Mouse (Mus musculus) embryonic facial prominence, embryonic 14.5 days (tissue): ENCODE results near the gene Gfy. TPM values are rescaled to one million over a fixed set of nuclear protein-coding genes. Genes with fewer than 3 reads are reported as not detected.
"Not testable (repeated sequence)": the region's sequence is repeated elsewhere in the genome, so short reads cannot be mapped to it uniquely, and the experiment has no call there.

Experiments used
- ATAC-seq: fragments of 200-750 bp; cut with Nextera tagmentation; 2 replicates; pipeline ENCODE4 v1.8.0; 2017; ENCODE audit warnings: low read depth, moderate number of reproducible peaks, moderate TSS enrichment
- DNase-seq: peaks from one replicate; pipeline ENCODE4 v3.0.0-alpha.2; 2015; ENCODE audit warnings: low spot score
- H3K27ac ChIP-seq: fragments of 300-500 bp; sonication (generic); replicated peaks from 2 replicates; pipeline ENCODE4 v1.5.1; 2014; ENCODE audit warnings: low read depth, mild to moderate bottlenecking, low read length, moderate library complexity
- H3K27me3 ChIP-seq: fragments of 300-500 bp; sonication (generic); replicated peaks from 2 replicates; pipeline ENCODE4 v1.6.1; 2014; ENCODE audit warnings: low read length; ENCODE audit not compliant: control insufficient read depth, insufficient read depth
- H3K36me3 ChIP-seq: fragments of 300-500 bp; sonication (generic); 2 replicates; pipeline ENCODE4 v1.6.1; 2014; ENCODE audit warnings: low read length, mixed read lengths; ENCODE audit not compliant: control insufficient read depth, insufficient read depth
- H3K4me1 ChIP-seq: fragments of 300-500 bp; sonication (generic); 2 replicates; pipeline ENCODE4 v1.6.1; 2014; ENCODE audit warnings: antibody characterized with exemption, low read length; ENCODE audit not compliant: control insufficient read depth, insufficient read depth
- H3K4me2 ChIP-seq: fragments of 300-500 bp; sonication (generic); 2 replicates; pipeline ENCODE4 v1.6.1; 2014; ENCODE audit warnings: low read depth, mild to moderate bottlenecking, low read length, moderate library complexity, mixed read lengths
- H3K4me3 ChIP-seq: fragments of 300-500 bp; sonication (generic); 2 replicates; pipeline ENCODE4 v1.5.1; 2014; ENCODE audit warnings: low read depth, mild to moderate bottlenecking, low read length
- H3K9ac ChIP-seq: fragments of 300-500 bp; sonication (generic); 2 replicates; pipeline ENCODE4 v1.6.1; 2014; ENCODE audit warnings: low read depth, mild to moderate bottlenecking, low read length, moderate library complexity, mixed read lengths
- H3K9me3 ChIP-seq: fragments of 300-500 bp; sonication (generic); 2 replicates; pipeline ENCODE4 v1.6.1; 2016; ENCODE audit warnings: low read length; ENCODE audit not compliant: control insufficient read depth
- WGBS: fragments of 180-500 bp; shearing (Covaris S2); extraction: QIAGEN DNeasy Blood & Tissue Kit; methylation state at CpG from one replicate; pipeline ENCODE4 v1.1.7; 2014; 5-methylcytosine and 5-hydroxymethylcytosine counted together
- polyA plus RNA-seq: library from polyadenylated mRNA; unstranded; fragments of >200 nt; fragmentation: Nextera tagmentation; extraction: Ambion mirVana; gene quantifications from 2 replicates; pipeline ENCODE4 v1.2.1, GENCODE M21; 2014

The Gfy gene
- polyA plus RNA-seq, 1 experiment from 2014 or later, result 5.8 TPM

- Histone ChIP-seq H3K4me1 (0 out of 2 replicates have a peak, but pooled peaks cover 4% of the 10 kb centered on the region), H3K4me2 (no peak overlapping the region), H3K9me3 (no peaks in the 10 kb centered on the region), H3K36me3 (no peaks in the 10 kb centered on the region), H3K27ac (no peak overlapping the region), H3K9ac (no peak overlapping the region), H3K4me3 (no peak overlapping the region), H3K27me3 (peaks cover 97% of the 10 kb centered on the region)
- WGBS, result 22% methylated on average over 7 of the region's 7 CpGs
- DNase-seq, result no peak
- ATAC-seq, result no peak
These were observed 819 bp downstream of the Gfy start for GRCm38 (mm10) chr7:45178550-45178949.

GRCm38 (mm10) chr7:45176356-45176755 lies 3.0 kb downstream of the Gfy start:
- DNase-seq, result no peak
- peaks cover 75% of the 10 kb centered on the region for H3K27me3 ChIP-seq
- H3K4me2 ChIP-seq, result peak overlapping the region; percentile 42
- 4% methylated on average over 27 of the region's 31 CpGs for WGBS
- H3K36me3 ChIP-seq, result no peaks in the 10 kb centered on the region
- no peak for ATAC-seq
- H3K9ac ChIP-seq, result peak overlapping the region; percentile 40; the same call in 1 of the 2 replicates
- H3K4me3 ChIP-seq, result peak overlapping the region; percentile 13
- no peak overlapping the region for H3K27ac ChIP-seq
- H3K4me1 ChIP-seq, result no peaks in the 10 kb centered on the region
- H3K9me3 ChIP-seq, result no peaks in the 10 kb centered on the region

GRCm38 (mm10) chr7:45175929-45176328 lies 3.4 kb downstream of the Gfy start:
- WGBS, result 2% methylated on average over 20 of the region's 23 CpGs
- no peaks in the 10 kb centered on the region for H3K9me3 ChIP-seq
- no peak for DNase-seq
- no peak for ATAC-seq
- peak overlapping the region; percentile 13 for H3K4me3 ChIP-seq
- no peak overlapping the region for H3K27ac ChIP-seq
- H3K9ac ChIP-seq, result peak overlapping the region; percentile 40; the same call in 1 of the 2 replicates
- no peaks in the 10 kb centered on the region for H3K36me3 ChIP-seq
- peak overlapping the region; percentile 42 for H3K4me2 ChIP-seq
- no peaks in the 10 kb centered on the region for H3K4me1 ChIP-seq
- peaks cover 71% of the 10 kb centered on the region for H3K27me3 ChIP-seq

DNA sequence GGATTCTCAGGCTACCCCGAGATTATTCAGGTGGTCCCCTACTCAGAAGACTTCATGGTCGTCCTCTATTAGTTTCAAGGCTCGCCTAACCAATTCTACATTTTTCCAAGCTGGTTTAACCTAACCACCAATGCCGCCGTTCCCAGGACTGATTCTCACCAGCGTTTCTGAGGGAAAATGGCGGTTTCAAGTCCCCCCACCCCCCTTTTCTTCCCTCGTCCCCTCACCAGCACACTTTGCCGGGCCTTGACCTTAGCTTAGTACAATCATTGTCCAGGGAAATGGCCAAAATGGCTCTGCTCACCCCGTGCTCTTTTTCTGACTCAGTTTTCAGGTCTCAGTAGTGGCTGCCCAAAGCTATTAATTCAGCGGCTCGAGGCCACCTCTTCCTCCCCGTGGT lies 4.0 kb downstream of the Gfy start:
- Histone ChIP-seq H3K4me3 (no peak overlapping the region), H3K4me2 (no peak overlapping the region), H3K9ac (no peak overlapping the region), H3K4me1 (no peaks in the 10 kb centered on the region), H3K9me3 (peaks cover under 1% of the 10 kb centered on the region; the same call in 1 of the 2 replicates), H3K27ac (no peak overlapping the region), H3K36me3 (no peaks in the 10 kb centered on the region), H3K27me3 (peaks cover 66% of the 10 kb centered on the region)
- DNase-seq (no peak), ATAC-seq (no peak)
- under 1% methylated on average over 13 of the region's 13 CpGs for WGBS

GRCm38 (mm10) chr7:45174567-45175280 lies 4.6 kb downstream of the Gfy start:
- H3K4me3 ChIP-seq, result peak overlapping the region; percentile 4; the same call in 1 of the 2 replicates
- H3K27me3 ChIP-seq, result peaks cover 63% of the 10 kb centered on the region
- no peaks in the 10 kb centered on the region for H3K36me3 ChIP-seq
- H3K4me2 ChIP-seq, result peak overlapping the region; percentile 28
- WGBS, result 4% methylated on average over 25 of the region's 29 CpGs
- ATAC-seq (peak; percentile 35), DNase-seq (no peak)
- no peaks in the 10 kb centered on the region for H3K4me1 ChIP-seq
- no peak overlapping the region for H3K9ac ChIP-seq
- H3K27ac ChIP-seq, result no peak overlapping the region
- peaks cover 7% of the 10 kb centered on the region for H3K9me3 ChIP-seq

DNA sequence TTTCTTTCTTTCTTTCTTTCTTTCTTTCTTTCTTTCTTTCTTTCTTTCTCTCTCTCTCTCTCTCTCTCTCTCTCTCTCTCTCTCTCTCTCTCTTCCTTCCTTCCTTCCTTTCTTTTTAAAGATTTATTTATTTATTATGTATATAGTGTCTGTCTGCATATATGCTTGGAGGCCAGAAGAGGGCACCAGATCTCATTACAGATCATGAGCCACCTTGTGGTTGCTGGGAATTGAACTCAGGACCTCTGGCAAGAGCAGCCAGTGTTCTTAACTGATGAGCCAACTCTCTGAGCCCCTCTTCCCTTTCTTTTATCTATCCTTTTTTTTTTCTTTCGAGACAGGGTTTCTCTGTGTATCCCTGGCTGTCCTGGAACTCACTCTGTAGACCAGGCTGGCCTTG lies 5.6 kb downstream of the Gfy start:
- H3K9me3 ChIP-seq, result peaks cover 17% of the 10 kb centered on the region
- peaks cover 63% of the 10 kb centered on the region for H3K27me3 ChIP-seq
- H3K9ac ChIP-seq, H3K27ac ChIP-seq, H3K4me3 ChIP-seq, H3K4me2 ChIP-seq, H3K4me1 ChIP-seq, DNase-seq, ATAC-seq, H3K36me3 ChIP-seq: not testable (repeated sequence)
- WGBS, result 73% methylated on average over 1 of the region's 1 CpGs

DNA sequence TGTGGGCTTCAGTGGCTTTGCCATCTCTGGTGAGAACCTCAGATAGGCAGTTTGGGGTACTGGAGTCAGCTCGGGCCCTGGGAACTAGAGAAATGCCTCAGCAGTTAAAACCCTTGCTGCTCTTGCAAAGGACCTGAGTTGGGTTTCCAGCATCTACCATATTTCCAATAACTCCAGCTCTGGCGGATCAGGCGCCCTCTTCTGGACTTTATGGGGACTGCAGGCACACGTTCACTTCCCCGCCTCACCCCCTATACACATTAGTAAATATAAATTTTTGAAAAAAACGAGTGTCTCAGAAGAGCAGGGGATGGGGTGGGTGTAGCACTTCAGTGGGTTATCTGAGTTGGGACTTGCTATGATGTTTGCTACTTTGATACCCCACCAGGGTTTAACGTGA lies 6.4 kb downstream of the Gfy start:
- WGBS, result 55% methylated on average over 7 of the region's 7 CpGs
- ATAC-seq (no peak), DNase-seq (no peak)

DNA sequence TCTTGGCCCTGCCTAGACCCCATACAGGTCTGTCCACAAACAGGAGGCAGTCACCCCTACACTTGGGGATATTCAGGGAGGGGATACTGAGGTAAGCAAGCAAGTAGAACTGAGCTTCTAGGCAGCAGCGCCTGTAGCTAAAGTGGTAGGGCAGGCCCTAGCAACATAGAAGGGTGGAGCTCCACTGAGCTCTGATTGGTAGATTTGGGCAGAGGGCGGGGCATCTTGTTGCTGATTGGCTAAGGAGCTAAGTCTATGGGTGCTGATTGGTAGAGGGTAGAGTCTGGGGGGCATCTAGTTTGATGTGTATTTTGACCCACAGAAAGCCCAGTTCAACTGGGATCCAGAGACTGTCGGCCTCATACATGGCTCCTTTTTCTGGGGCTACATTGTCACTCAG lies 9.9 kb downstream of the Gfy start:
- no peak for ATAC-seq
- no peaks in the 10 kb centered on the region for H3K36me3 ChIP-seq
- H3K27me3 ChIP-seq, result peaks cover 63% of the 10 kb centered on the region
- no peak overlapping the region for H3K4me3 ChIP-seq
- WGBS, result 94% methylated on average over 3 of the region's 3 CpGs
- H3K4me2 ChIP-seq, result no peak overlapping the region
- H3K9ac ChIP-seq, result no peak overlapping the region
- no peaks in the 10 kb centered on the region for H3K4me1 ChIP-seq
- peaks cover 17% of the 10 kb centered on the region for H3K9me3 ChIP-seq
- no peak overlapping the region for H3K27ac ChIP-seq
- no peak for DNase-seq

More for the DNA sequence above, 6.4 kb downstream of the Gfy start:
- H3K27me3 ChIP-seq, result peaks cover 63% of the 10 kb centered on the region
- H3K36me3 ChIP-seq, result no peaks in the 10 kb centered on the region
- peaks cover 17% of the 10 kb centered on the region for H3K9me3 ChIP-seq
- H3K4me1 ChIP-seq, result no peaks in the 10 kb centered on the region
- no peak overlapping the region for H3K27ac ChIP-seq
- no peak overlapping the region for H3K4me3 ChIP-seq
- no peak overlapping the region for H3K4me2 ChIP-seq
- no peak overlapping the region for H3K9ac ChIP-seq

- Histone ChIP-seq H3K9ac (no peak overlapping the region), H3K9me3 (peaks cover 17% of the 10 kb centered on the region), H3K4me3 (peak overlapping the region; percentile 1; the same call in 1 of the 2 replicates), H3K4me2 (no peak overlapping the region), H3K27me3 (peaks cover 65% of the 10 kb centered on the region), H3K36me3 (no peaks in the 10 kb centered on the region), H3K27ac (no peak overlapping the region), H3K4me1 (no peaks in the 10 kb centered on the region)
- no peak for DNase-seq
- ATAC-seq, result no peak
- WGBS, result 5% methylated on average over 22 of the region's 24 CpGs
These were observed 10.7 kb downstream of the Gfy start for GRCm38 (mm10) chr7:45168656-45169055.
